Mouse (Mus musculus) midbrain, embryonic 10.5 days (tissue): ENCODE data around the gene Pacrg. TPM values are rescaled to one million over a fixed set of nuclear protein-coding genes. Genes with fewer than 3 reads are reported as not detected.

Experiments used
- DNase-seq: peaks from one replicate; pipeline ENCODE4 v3.0.0-alpha.2; 2017; ENCODE audit warnings: low spot score
- H3K27ac ChIP-seq: fragments of 300-500 bp; sonication (generic); replicated peaks from 2 replicates; pipeline ENCODE4 v1.5.1; 2016; ENCODE audit warnings: mild to moderate bottlenecking
- H3K27me3 ChIP-seq: fragments of 300-500 bp; sonication (generic); 2 replicates; pipeline ENCODE4 v1.6.1; 2016; ENCODE audit warnings: low read depth, mild to moderate bottlenecking; ENCODE audit not compliant: poor library complexity, severe bottlenecking
- H3K36me3 ChIP-seq: fragments of 300-500 bp; sonication (generic); 2 replicates; pipeline ENCODE4 v1.6.1; 2016; ENCODE audit warnings: mild to moderate bottlenecking, moderate library complexity
- H3K4me1 ChIP-seq: fragments of 300-500 bp; sonication (generic); 2 replicates; pipeline ENCODE4 v1.6.1; 2016
- H3K4me3 ChIP-seq: fragments of 300-500 bp; sonication (generic); 2 replicates; pipeline ENCODE4 v1.5.1; 2016; ENCODE audit warnings: mild to moderate bottlenecking, moderate library complexity
- H3K9me3 ChIP-seq: fragments of 300-500 bp; sonication (generic); replicated peaks from 2 replicates; pipeline ENCODE4 v1.6.1; 2016; ENCODE audit warnings: mild to moderate bottlenecking
- WGBS: fragments of 180-500 bp; shearing (Covaris S2); methylation state at CpG from one replicate; pipeline ENCODE4 v1.1.7; 2016; 5-methylcytosine and 5-hydroxymethylcytosine counted together
- polyA plus RNA-seq: library from polyadenylated mRNA; unstranded; fragments of >200 nt; fragmentation: Nextera tagmentation; extraction: Ambion mirVana; gene quantifications from 2 replicates; pipeline ENCODE4 v1.2.1, GENCODE M21; 2016

The Pacrg gene
- polyA plus RNA-seq, 1 experiment from 2014 or later: 2.7 TPM

DNA sequence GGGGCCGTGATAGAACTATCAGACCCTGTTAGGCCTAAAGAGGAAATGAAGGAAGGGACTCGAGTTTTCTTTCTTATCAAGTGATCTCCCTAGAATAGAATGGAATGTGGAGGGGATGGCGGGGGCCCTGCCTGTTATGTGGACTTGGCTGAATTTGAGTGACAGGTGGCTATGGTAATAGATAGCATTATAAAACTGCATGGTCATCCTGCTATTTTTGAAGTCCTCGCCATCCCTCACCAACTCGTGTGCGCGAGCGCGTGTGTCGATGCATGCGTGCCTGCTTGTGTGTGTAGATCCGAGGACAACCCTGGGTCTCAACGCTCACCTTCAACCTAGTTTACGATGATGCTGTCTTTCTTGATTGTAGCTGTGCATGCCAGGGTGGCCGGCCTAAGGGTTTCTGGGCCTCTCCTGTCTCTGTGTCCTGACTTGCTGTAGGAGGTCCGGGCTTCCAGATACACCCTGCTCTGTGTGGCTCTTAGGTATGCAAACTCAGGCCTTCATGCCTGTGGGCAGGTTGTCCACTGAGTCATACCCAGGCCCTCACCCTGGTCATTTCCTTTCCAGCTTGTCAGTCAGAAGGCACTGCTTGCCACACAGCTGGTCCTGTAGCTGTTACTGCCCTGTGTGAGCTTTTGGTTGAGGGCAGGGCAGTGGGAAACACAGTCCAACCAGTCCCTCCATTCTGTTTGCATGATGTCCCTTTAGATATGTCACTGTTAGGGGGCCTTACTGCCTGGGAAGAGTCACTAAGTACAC lies 287.6 kb downstream of the Pacrg start:
- no peak for DNase-seq
- H3K9me3 ChIP-seq: no peaks in the 10 kb centered on the region
- no peak overlapping the region for H3K4me3 ChIP-seq
- 91% methylated on average over 16 of the region's 16 CpGs for WGBS
- H3K27me3 ChIP-seq: no peaks in the 10 kb centered on the region
- H3K36me3 ChIP-seq: no peaks in the 10 kb centered on the region
- no peaks in the 10 kb centered on the region for H3K4me1 ChIP-seq
- no peak overlapping the region for H3K27ac ChIP-seq

DNA sequence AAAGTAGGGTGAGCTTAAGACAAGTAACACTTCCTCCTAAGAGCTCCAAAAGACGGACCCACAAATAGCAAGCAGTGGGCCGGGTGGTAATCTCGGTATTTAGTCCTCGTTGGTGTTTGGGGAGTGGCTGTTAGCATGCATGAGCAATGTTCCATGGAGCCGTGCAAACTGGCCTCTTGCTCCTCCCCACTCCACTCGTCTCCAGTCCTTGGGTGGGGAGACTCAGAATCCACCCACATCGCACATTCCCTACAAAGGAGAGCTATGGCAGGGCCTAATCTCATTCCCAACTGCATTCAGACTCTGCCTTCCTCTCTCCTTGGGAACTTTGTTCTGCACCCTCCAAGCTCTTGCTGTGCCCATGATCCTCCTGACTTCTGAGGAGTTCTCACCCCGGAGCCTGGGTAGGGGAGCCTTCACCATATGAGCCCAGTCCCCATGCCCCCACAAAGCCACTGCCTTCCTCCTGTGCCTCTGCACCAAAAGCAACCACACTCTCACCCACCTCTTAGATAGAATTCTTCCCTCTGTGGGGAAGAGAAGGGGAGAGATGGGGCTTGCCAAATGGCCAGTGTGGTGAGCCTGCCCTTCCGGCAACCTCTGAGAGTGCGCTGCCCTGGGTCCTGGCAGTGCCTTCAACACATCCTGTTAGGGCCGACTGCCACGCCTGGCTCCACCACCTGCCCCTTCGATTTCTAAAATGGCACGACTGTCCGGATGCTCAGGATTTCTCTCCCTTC lies 289.2 kb downstream of the Pacrg start:
- no peak overlapping the region for H3K4me3 ChIP-seq
- no peak for DNase-seq
- no peaks in the 10 kb centered on the region for H3K4me1 ChIP-seq
- H3K9me3 ChIP-seq: no peaks in the 10 kb centered on the region
- no peaks in the 10 kb centered on the region for H3K36me3 ChIP-seq
- H3K27me3 ChIP-seq: no peaks in the 10 kb centered on the region
- 70% methylated on average over 15 of the region's 15 CpGs for WGBS
- H3K27ac ChIP-seq: no peak overlapping the region

DNA sequence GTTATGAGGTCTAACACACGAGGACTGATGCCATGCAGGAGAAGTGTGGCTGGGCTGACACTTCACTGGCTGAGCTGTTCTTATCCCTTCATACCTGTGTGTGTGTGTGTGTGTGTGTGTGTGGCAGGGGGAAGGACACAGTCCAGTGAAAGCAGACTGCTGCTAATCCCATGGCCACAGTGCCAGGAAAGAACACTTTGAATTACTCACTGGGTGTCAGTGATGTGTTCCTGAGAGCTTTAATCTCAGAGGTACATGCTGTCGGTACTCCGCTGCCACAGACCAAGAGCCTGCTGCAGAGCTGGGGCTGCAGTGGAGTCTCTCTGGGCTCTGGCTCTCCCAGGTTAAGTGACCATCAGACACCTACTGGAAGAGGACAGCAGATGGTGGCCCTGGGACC lies 290.3 kb downstream of the Pacrg start:
- no peaks in the 10 kb centered on the region for H3K9me3 ChIP-seq
- H3K4me3 ChIP-seq: no peak overlapping the region
- no peaks in the 10 kb centered on the region for H3K4me1 ChIP-seq
- no peak overlapping the region for H3K27ac ChIP-seq
- DNase-seq: no peak
- H3K27me3 ChIP-seq: no peaks in the 10 kb centered on the region
- no peaks in the 10 kb centered on the region for H3K36me3 ChIP-seq
- WGBS: 87% methylated on average over 3 of the region's 3 CpGs

DNA sequence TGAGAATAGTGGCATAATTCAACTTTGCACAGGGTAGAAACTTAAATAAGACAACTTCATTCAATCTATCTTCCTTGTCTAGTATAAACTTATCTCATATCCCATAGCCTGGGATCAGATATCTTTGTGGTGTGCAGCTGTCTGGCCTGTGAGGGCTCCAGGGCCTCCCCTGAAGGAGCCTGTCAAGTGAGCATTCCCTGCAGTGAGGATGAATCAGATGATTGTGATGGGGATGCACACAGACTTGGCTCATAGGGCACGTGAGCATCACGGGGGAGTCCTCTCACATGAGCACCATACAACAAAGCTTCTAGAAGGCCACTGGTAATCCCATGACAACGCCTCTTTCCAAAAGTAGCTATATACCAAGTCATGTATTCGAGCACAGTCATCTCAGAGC lies 291.1 kb downstream of the Pacrg start:
- no peaks in the 10 kb centered on the region for H3K4me1 ChIP-seq
- no peak overlapping the region for H3K4me3 ChIP-seq
- H3K27me3 ChIP-seq: no peaks in the 10 kb centered on the region
- no peak overlapping the region for H3K27ac ChIP-seq
- no peaks in the 10 kb centered on the region for H3K36me3 ChIP-seq
- WGBS: 91% methylated on average over 4 of the region's 4 CpGs
- no peak for DNase-seq
- H3K9me3 ChIP-seq: no peaks in the 10 kb centered on the region

DNA sequence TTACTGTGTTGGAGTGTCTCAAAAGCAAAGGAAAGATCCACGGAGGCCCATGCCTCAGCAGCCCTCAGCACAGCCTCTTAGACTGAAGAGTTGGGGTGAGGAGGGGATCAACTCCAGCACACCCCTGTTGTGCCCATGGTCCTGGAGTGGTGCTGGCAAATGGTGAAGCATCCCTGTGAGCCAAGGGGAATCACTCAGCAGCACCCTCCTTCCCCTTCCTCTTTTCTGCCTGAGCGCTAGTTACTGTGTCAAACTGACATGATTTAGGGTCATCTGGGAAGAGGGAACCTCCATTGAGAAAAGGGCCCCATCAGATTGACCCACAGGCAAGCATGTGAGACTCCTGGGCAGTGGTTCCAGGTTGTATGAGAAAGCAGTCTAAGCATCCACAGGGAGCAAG lies 299.3 kb downstream of the Pacrg start:
- Histone ChIP-seq H3K9me3 (no peaks in the 10 kb centered on the region), H3K27ac (no peak overlapping the region), H3K27me3 (no peaks in the 10 kb centered on the region), H3K4me1 (no peaks in the 10 kb centered on the region), H3K4me3 (no peak overlapping the region), H3K36me3 (no peaks in the 10 kb centered on the region)
- no peak for DNase-seq
- 85% methylated on average over 2 of the region's 2 CpGs for WGBS

DNA sequence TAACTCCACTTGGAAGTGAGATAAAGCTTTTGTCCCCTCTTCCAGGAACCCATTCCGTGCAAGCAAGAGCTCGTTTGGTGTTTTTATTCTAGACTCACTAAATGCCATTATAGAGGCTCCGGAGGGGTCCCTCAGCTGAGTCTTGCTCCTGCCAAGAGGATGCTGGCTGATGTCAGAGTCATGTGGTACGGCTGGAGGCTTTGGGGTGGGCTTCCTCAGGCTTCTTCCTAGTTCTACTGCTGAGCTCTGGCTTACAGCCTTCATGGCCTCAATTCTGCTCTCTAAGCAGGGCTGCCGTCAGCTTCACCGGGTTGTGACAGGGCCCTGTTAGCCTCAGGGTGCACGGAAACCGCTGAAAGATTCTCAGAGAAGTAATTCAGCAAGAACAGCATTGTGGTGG lies 305.9 kb downstream of the Pacrg start:
- no peak for DNase-seq
- Histone ChIP-seq H3K27ac (no peak overlapping the region), H3K9me3 (no peaks in the 10 kb centered on the region), H3K36me3 (no peaks in the 10 kb centered on the region), H3K27me3 (no peaks in the 10 kb centered on the region), H3K4me1 (peaks cover 14% of the 10 kb centered on the region; the same call in 1 of the 2 replicates), H3K4me3 (no peak overlapping the region)
- 69% methylated on average over 8 of the region's 8 CpGs for WGBS

DNA sequence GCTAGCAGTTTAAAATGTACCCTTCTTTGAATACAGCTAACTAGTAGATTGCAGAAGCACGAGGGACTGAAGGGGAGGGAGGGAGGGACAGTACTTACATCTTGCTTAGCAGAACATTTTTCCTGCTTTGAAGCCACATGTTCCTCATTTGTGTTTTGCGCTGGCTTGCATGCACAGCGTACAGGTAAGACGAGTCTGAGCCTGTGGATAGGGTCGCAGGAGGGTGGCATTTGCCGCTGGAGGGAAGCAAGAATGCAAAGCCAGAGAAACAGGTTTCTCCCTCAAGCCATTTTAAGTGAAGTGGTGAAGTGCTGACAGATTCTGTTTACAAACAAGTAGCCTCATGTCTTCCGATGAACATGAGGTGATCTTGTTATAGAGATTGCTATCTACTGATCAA lies 306.6 kb downstream of the Pacrg start:
- H3K9me3 ChIP-seq: no peaks in the 10 kb centered on the region
- no peak overlapping the region for H3K4me3 ChIP-seq
- H3K27ac ChIP-seq: no peak overlapping the region
- H3K36me3 ChIP-seq: no peaks in the 10 kb centered on the region
- WGBS: 82% methylated on average over 7 of the region's 7 CpGs
- no peaks in the 10 kb centered on the region for H3K27me3 ChIP-seq
- peaks cover 14% of the 10 kb centered on the region; the same call in 1 of the 2 replicates for H3K4me1 ChIP-seq
- DNase-seq: no peak

DNA sequence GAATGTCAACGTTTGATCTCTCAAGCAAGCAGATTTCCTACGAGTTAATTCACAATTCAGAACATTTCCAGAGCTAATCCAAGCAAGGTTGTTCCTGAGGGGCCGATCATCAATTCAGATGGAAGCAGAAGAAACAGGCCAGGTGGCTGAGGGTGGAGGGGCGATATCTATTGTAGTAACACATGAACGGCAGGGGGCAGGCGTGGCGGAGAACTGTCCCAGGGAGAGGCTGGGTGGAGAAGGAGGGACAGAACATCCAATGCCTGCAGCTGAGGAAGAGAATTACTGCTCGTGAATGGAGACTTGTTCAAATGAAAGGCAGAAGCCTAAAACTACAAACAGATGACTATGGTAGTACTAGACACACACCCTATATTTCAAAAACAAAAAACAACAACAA lies 309.1 kb downstream of the Pacrg start:
- 37% methylated on average over 8 of the region's 8 CpGs for WGBS
- H3K27me3 ChIP-seq: no peaks in the 10 kb centered on the region
- H3K4me1 ChIP-seq: peaks cover 14% of the 10 kb centered on the region; the same call in 1 of the 2 replicates
- H3K27ac ChIP-seq: no peak overlapping the region
- no peak overlapping the region for H3K4me3 ChIP-seq
- no peak for DNase-seq
- no peaks in the 10 kb centered on the region for H3K36me3 ChIP-seq
- H3K9me3 ChIP-seq: no peaks in the 10 kb centered on the region

DNA sequence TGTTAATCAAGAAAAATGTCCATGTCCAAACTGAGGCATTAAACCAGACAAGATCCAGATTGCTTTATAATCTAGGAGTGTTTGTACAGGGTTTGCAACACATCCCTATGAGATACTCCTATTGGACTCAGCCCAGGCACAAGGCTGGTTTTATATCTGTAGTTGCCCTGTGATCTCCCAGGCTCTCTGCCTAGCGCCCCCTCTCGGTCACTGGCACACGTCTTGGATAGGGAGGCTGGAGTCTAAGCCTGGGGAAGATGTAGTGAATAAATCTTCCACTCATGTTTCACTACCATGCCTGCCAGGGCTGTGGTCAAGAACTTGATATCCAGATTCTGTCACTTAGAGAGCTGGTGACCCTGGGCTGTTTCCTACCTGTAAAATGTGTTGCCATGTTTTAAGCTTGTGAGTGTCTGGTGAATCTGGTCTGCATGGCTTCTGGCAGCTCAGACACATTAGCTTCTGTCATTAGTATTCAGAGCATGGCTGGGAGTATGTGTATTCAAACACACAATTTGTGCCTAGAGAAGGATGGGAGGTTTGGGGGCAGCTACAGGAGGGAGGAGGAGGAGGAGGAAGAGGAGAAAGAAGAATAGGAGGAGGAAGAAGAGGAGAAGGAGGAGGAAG lies 310.7 kb downstream of the Pacrg start:
- WGBS: 72% methylated on average over 3 of the region's 3 CpGs
- Histone ChIP-seq H3K4me3 (no peak overlapping the region), H3K27ac (0 out of 2 replicates have a peak overlapping the region, but pooled peaks have one; percentile 18), H3K4me1 (peaks cover 14% of the 10 kb centered on the region; the same call in 1 of the 2 replicates), H3K36me3 (no peaks in the 10 kb centered on the region), H3K9me3 (no peaks in the 10 kb centered on the region), H3K27me3 (no peaks in the 10 kb centered on the region)
- DNase-seq: no peak

DNA sequence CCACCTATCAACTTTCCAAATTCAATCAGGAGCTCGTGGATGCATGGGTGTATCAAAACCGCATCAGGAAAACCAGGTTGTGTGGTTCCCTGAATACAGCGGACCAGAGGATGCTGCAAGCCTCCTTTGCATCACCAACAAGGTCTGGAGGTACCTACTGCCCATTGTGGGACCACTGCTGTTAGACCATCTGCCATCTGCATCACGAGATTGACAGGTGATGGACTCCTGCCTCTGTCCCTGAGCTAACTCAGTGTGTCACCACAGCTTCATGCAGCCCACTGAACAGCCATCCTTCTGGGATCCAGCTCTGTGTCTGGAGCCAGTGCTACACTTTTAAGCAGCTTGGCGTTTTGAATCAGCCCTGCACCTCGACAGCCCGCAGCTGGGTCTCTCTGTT lies 318.8 kb downstream of the Pacrg start:
- 83% methylated on average over 7 of the region's 7 CpGs for WGBS
- Histone ChIP-seq H3K4me3 (no peak overlapping the region), H3K27ac (no peak overlapping the region), H3K4me1 (peaks cover 18% of the 10 kb centered on the region), H3K27me3 (peaks cover 8% of the 10 kb centered on the region; the same call in 1 of the 2 replicates), H3K9me3 (no peaks in the 10 kb centered on the region), H3K36me3 (no peaks in the 10 kb centered on the region)
- DNase-seq: no peak

DNA sequence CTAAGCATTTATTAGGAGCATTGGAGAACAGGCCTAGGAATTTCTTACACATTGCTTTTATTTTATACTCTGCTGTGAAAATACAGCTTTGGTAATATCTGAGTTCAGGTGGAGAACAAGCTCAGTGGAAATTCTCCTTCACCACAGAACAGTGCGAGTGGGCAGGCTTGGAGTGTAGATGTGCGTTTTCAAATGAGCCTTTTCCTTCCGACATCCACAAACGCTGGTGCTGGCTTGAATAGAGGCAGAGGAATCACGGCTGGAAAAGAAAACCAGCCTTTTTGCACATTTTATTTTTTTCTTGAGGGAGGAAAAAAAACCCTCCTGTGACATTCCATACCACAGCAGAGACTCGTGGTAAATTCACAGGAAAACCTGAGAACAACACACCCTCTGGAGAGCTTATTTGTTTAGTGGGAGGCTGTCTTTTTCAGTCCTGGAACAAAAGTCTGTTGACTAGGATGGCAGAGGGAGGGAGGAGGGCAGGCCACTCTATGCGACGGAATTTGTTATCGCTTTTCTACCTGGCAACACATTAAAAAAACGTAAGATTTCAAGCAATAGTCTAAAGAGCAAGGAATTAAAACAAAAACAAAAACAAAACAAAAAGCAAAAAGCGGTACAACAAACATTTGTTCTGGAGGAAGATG lies 320.5 kb downstream of the Pacrg start:
- Histone ChIP-seq H3K9me3 (no peaks in the 10 kb centered on the region), H3K4me1 (peaks cover 26% of the 10 kb centered on the region), H3K27ac (peak overlapping the region; percentile 67), H3K36me3 (no peaks in the 10 kb centered on the region), H3K4me3 (peak overlapping the region; percentile 30), H3K27me3 (peaks cover 8% of the 10 kb centered on the region; the same call in 1 of the 2 replicates)
- no peak for DNase-seq
- 26% methylated on average over 11 of the region's 11 CpGs for WGBS

DNA sequence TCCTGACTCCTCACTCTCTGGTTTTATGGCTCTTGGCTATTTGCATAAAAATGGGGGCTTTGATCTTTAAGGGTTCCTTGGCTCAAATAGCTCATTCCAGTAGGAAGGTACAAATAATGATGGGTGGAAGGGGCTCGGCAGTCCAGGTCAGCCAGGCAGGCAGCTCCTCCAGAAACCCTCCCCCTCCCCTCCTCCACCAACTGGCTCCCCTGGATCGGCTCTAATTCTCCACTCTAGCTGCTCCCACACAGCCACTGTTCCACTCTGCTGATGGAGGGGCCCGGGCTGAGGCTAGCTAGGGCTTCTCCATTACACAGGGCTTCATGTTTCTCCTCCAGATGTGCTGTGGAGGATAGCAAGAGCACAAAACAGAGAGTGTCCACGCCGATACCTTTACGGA lies 325.3 kb downstream of the Pacrg start:
- Histone ChIP-seq H3K27me3 (no peaks in the 10 kb centered on the region), H3K36me3 (no peaks in the 10 kb centered on the region), H3K9me3 (no peaks in the 10 kb centered on the region), H3K4me1 (peaks cover 37% of the 10 kb centered on the region), H3K4me3 (no peak overlapping the region), H3K27ac (0 out of 2 replicates have a peak overlapping the region, but pooled peaks have one; percentile 46)
- whole genome bisulfite sequencing: 63% methylated on average over 6 of the region's 6 CpGs
- DNase-seq: no peak
